Mouse (Mus musculus) liver, adult 2 months (tissue): ENCODE measurements at regions not wholly inside any gene's neighbourhood (a gene's known extent, or its start where the extent isn't known, plus 50 kb on each side); places are given as distances from the start of the nearest gene placed in this dataset.

ENCODE experiments used
- DNase-seq: peaks from one replicate; pipeline ENCODE4 v3.0.0-alpha.2; 2011; ENCODE audit warnings: low read depth, low spot score; ENCODE audit errors: extremely low read depth
- H3K27ac ChIP-seq: fragments of 200-500 bp; replicated peaks from 2 replicates; pipeline ENCODE4 v1.5.1; 2012; ENCODE audit warnings: low read depth, mild to moderate bottlenecking, control low read depth, inconsistent platforms, low read length; ENCODE audit not compliant: insufficient read depth
- H3K27me3 ChIP-seq: fragments of 200-500 bp; 2 replicates; pipeline ENCODE4 v1.6.1; 2012; ENCODE audit warnings: mild to moderate bottlenecking, moderate library complexity, low read length, inconsistent platforms; ENCODE audit not compliant: control insufficient read depth, insufficient read depth
- H3K36me3 ChIP-seq: fragments of 200-500 bp; 2 replicates; pipeline ENCODE4 v1.6.1; 2012; ENCODE audit warnings: low read length, inconsistent platforms; ENCODE audit not compliant: control insufficient read depth, insufficient read depth
- H3K4me1 ChIP-seq: fragments of 200-500 bp; 2 replicates; pipeline ENCODE4 v1.6.1; 2011; ENCODE audit warnings: low read length; ENCODE audit not compliant: control insufficient read depth, insufficient read depth
- H3K4me3 ChIP-seq: fragments of 200-500 bp; 2 replicates; pipeline ENCODE4 v1.5.1; 2011; ENCODE audit warnings: low read depth, mild to moderate bottlenecking, control low read depth, low read length, moderate library complexity; ENCODE audit not compliant: insufficient read depth
- H3K79me2 ChIP-seq: fragments of 200-500 bp; 2 replicates; pipeline ENCODE4 v1.6.1; 2012; ENCODE audit warnings: inconsistent platforms, mild to moderate bottlenecking, low read length, moderate library complexity; ENCODE audit not compliant: control insufficient read depth, insufficient read depth
- H3K9ac ChIP-seq: fragments of 200-500 bp; 2 replicates; pipeline ENCODE4 v1.6.1; 2012; ENCODE audit warnings: low read depth, mild to moderate bottlenecking, control low read depth, inconsistent platforms, low read length
- CTCF ChIP-seq: fragments of 200-500 bp; IDR thresholded peaks from 2 replicates; pipeline ENCODE4 v1.5.1; 2011; ENCODE audit warnings: low read depth, low read length, control low read depth
- POLR2A ChIP-seq: fragments of 200-500 bp; IDR thresholded peaks from 2 replicates; pipeline ENCODE4 v1.6.1; 2011; ENCODE audit warnings: low read length, control low read depth; ENCODE audit not compliant: insufficient read depth; ENCODE audit errors: extremely low read depth
- WGBS: fragments of 180-500 bp; shearing (Covaris S2); methylation state at CpG from one replicate; pipeline ENCODE4 v1.1.7; 2018; 5-methylcytosine and 5-hydroxymethylcytosine counted together

DNA sequence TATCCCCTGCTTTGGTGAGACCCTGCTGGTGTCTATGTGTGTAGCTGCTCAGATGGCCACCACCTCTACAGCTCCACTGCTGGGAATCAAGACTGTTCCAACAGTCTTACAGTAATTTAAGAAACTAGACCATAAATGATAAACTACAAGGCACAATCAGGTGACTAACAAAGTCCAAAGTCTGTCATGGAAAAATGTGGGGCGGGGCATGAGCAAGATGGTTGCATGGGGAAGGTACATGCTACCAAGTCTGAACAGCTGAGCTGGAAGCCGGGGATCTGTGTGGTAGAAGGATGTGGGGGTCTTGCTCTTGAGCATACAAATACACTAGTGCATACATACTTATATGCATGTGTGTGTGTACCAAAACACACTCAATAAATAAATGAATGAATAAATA, 278.8 kb upstream of the Sox2 start:
- Histone ChIP-seq H3K36me3 (no peaks in the 10 kb centered on the region), H3K9ac (no peak overlapping the region), H3K79me2 (no peaks in the 10 kb centered on the region), H3K27me3 (no peaks in the 10 kb centered on the region), H3K4me1 (no peaks in the 10 kb centered on the region), H3K27ac (no peak overlapping the region), H3K4me3 (no peak overlapping the region)
- no peak for DNase-seq
- WGBS = 88% methylated on average over 2 of the region's 2 CpGs
- TF ChIP-seq CTCF (no peak), POLR2A (no peak)

DNA sequence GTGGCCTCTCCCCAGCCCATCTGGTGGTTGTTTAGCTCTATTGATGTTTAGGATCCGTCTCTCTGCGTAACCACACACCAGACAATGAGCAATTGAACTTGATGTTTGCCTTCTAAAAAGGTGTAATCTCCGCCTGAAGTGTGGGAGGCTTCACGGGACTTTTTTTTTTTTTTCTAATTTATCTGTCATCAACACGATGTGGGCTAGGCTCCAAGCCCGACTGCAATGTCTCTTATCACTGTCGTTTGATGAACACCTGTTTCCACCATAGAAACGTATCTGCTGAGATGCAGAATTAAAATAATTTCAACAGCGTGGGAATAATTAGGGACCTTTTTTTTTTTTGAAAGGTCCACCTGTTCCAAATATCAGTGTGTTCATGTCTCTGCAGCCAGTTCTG, 257.0 kb upstream of the Dnajc19 start:
- Histone ChIP-seq H3K4me1 (no peaks in the 10 kb centered on the region), H3K27me3 (no peaks in the 10 kb centered on the region), H3K9ac (no peak overlapping the region), H3K27ac (no peak overlapping the region), H3K79me2 (no peaks in the 10 kb centered on the region), H3K4me3 (no peak overlapping the region), H3K36me3 (no peaks in the 10 kb centered on the region)
- DNase-seq = no peak
- WGBS = 74% methylated on average over 9 of the region's 9 CpGs
- TF ChIP-seq CTCF = no peak
- TF ChIP-seq POLR2A = no peak

DNA sequence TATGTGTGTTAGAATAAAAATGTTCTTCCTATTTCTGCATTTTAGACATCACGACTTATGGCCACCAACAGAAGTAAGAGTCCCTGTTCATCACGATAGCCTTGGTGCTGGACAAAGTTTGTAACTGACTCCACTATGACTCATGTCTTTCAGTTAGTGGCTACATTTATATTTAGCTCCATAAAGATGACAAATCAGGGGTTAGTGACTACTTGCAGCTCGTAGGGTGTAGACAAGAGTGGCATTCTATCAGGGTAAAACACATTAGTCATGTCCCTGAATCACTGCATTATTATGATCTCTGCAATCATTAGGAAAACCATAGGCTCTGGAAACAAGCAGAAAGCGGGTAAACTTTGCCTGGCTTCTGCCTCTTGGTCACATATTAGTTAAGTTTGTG, 252.4 kb upstream of the Dnajc19 start:
- WGBS = 69% methylated on average over 4 of the region's 4 CpGs
- H3K27ac ChIP-seq = no peak overlapping the region
- DNase-seq = no peak
- no peaks in the 10 kb centered on the region for H3K36me3 ChIP-seq
- no peak overlapping the region for H3K4me3 ChIP-seq
- TF ChIP-seq CTCF = no peak
- no peak for TF ChIP-seq POLR2A
- no peaks in the 10 kb centered on the region for H3K79me2 ChIP-seq
- no peak overlapping the region for H3K9ac ChIP-seq
- H3K27me3 ChIP-seq = no peaks in the 10 kb centered on the region
- no peaks in the 10 kb centered on the region for H3K4me1 ChIP-seq

DNA sequence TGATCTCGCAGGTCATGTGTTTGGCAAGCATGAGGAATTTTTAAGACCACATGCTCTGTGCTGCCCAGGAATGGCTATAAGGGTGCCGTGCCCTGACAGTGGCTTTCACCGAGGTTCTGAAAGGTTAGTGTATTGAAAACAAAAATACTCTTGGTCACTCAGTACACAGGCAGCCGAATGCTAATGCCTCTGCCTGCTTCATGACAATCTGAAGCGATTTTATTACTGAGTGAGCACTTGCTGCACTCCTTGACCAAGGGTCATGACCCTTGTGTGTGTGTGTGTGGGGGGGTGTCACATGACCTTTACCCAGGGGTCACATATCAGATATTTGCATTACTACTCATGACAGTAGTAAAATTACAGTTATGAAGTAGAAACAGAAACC, 250.8 kb upstream of the Dnajc19 start:
- H3K9ac ChIP-seq = no peak overlapping the region
- H3K79me2 ChIP-seq = no peaks in the 10 kb centered on the region
- no peaks in the 10 kb centered on the region for H3K4me1 ChIP-seq
- TF ChIP-seq POLR2A (no peak), CTCF (no peak)
- 61% methylated on average over 5 of the region's 5 CpGs for whole genome bisulfite sequencing
- no peak overlapping the region for H3K4me3 ChIP-seq
- no peaks in the 10 kb centered on the region for H3K27me3 ChIP-seq
- H3K27ac ChIP-seq = no peak overlapping the region
- H3K36me3 ChIP-seq = no peaks in the 10 kb centered on the region
- DNase-seq = no peak

DNA sequence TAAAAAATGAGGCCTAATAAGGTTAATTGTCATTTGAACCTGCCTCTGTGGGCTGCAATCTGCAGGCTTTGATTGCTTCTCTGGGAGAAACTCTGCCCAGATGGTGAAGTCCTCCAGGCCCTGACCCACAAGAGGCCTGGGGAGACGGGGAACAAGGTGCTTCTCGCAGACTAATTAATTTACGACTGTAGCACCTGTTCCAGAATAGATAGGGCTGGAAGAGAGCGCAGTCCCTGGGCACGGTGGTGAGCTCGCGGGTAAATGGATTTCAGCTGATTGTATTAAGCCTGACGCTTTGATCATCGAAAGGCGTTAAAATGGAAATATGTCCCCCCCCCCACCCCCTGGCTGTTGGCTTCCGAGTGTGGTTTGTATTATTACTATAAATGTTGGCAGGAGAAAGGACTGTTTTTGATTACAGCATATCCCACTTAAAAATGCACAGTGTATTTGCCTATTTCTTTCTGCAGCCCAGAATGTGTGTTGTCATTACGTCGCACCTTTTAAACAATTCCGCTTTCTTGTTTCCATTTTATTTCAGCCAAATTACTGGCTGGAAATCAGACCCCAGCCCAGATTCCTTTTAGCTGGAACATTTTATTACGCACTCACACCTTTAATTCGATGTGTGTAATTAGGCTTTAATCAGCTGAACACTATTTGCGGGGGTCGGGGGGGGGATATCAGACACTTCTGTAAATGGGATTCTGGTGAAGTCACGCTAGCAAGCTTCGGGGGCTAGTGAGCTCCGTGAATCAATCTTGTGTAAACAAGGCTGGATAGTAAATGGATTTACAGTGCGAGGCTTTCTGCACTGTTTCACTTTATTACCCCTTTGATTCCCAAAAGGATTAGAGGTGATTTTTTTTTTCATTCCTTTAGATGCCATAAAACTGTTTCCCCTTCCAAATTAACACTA, 250.1 kb upstream of the Dnajc19 start:
- Histone ChIP-seq H3K27ac (no peak overlapping the region), H3K79me2 (no peaks in the 10 kb centered on the region), H3K27me3 (no peaks in the 10 kb centered on the region), H3K36me3 (no peaks in the 10 kb centered on the region), H3K9ac (no peak overlapping the region), H3K4me3 (no peak overlapping the region), H3K4me1 (no peaks in the 10 kb centered on the region)
- TF ChIP-seq POLR2A (no peak), CTCF (no peak)
- WGBS = 68% methylated on average over 22 of the region's 22 CpGs
- no peak for DNase-seq

DNA sequence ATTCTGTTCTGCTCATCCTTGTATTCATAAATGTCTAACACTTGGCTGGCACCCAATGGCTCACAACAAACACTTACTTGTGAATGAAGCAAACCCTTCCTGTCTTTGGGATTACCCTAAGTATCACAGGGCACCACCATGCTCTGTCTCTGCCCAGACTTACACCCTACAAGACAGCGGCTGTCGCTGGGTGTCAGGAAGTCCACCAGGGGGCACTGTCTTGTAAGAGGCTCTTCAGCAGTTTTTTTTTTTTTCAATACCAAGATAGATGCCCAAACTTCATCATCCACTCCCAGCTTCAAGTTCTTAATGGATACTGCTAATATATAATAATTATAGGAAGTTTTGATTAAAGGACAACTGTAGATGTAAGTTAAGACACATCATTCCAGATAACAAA, 247.7 kb upstream of the Dnajc19 start:
- no peak overlapping the region for H3K4me3 ChIP-seq
- peak; percentile 41 for DNase-seq
- H3K79me2 ChIP-seq = no peaks in the 10 kb centered on the region
- H3K27ac ChIP-seq = no peak overlapping the region
- no peaks in the 10 kb centered on the region for H3K36me3 ChIP-seq
- no peaks in the 10 kb centered on the region for H3K4me1 ChIP-seq
- no peak overlapping the region for H3K9ac ChIP-seq
- H3K27me3 ChIP-seq = no peaks in the 10 kb centered on the region
- TF ChIP-seq CTCF (peak; percentile 72), POLR2A (no peak)
- 17% methylated on average over 2 of the region's 2 CpGs for WGBS
